Mouse (Mus musculus): ENCODE data around the gene Trappc6a. TPM values are rescaled to one million over a fixed set of nuclear protein-coding genes. Genes with fewer than 3 reads are reported as not detected.

Trappc6a gene
- total and polyA plus RNA-seq, 3 experiments, result 32.2 to 45.0 (median 33.5) TPM

GRCm38 (mm10) chr7:19557982-19558900 is 50.0 kb downstream of the Trappc6a start:
- Histone ChIP-seq H3K27me3 (ENCODE audit: control insufficient read depth, insufficient read depth, low read length) (no peaks in the 10 kb centered on the region), H3K27ac (peak overlapping the region; percentile 57), H3K36me3 (ENCODE audit: control insufficient read depth, insufficient read depth, low read length) (no peaks in the 10 kb centered on the region; the same call in none of the 2 replicates), H3K9ac (ENCODE audit: low read depth, low read length) (no peak overlapping the region), H3K79me2 (replicated peaks; ENCODE audit: control insufficient read depth, insufficient read depth, low read length) (peaks cover 12% of the 10 kb centered on the region), H3K4me1 (ENCODE audit: control insufficient read depth, insufficient read depth, low read length) (peaks cover 42% of the 10 kb centered on the region), H3K4me3 (no peak overlapping the region)
- intact Hi-C loops (cut with DNase I), result no loop called here
- TF ChIP-seq POLR2A (IDR thresholded peaks at IDR 0.05; ENCODE audit: insufficient read depth, low read depth, low read length) (peak; percentile 50; the same call in 1 of the 2 replicates), CTCF (IDR thresholded peaks at IDR 0.05) (no peak), EP300 (IDR thresholded peaks at IDR 0.05; ENCODE audit: insufficient read depth, low read depth, low read length) (peak; percentile 79; the same call in 1 of the 2 replicates)
- peak; percentile 48 to 50 for DNase-seq
- WGBS, result 71% methylated on average over 6 of the region's 6 CpGs

- WGBS, result 62% methylated on average over 2 of the region's 2 CpGs
- H3K79me2 ChIP-seq (replicated peaks; ENCODE audit: control insufficient read depth, insufficient read depth, low read length), result peaks cover 12% of the 10 kb centered on the region
- H3K27ac ChIP-seq, result peak overlapping the region; percentile 57
- H3K36me3 ChIP-seq (ENCODE audit: control insufficient read depth, insufficient read depth, low read length), result no peaks in the 10 kb centered on the region; the same call in none of the 2 replicates
- H3K27me3 ChIP-seq (ENCODE audit: control insufficient read depth, insufficient read depth, low read length), result no peaks in the 10 kb centered on the region
- no peak overlapping the region for H3K4me3 ChIP-seq
- intact Hi-C loops (cut with DNase I), result no loop called here
- peaks cover 42% of the 10 kb centered on the region for H3K4me1 ChIP-seq (ENCODE audit: control insufficient read depth, insufficient read depth, low read length)
- no peak overlapping the region for H3K9ac ChIP-seq (ENCODE audit: low read depth, low read length)
- no peak for DNase-seq
- no peak for TF ChIP-seq EP300 (IDR thresholded peaks at IDR 0.05; ENCODE audit: insufficient read depth, low read depth, low read length)
- TF ChIP-seq CTCF (IDR thresholded peaks at IDR 0.05), result peak; percentile 63
Observed at GRCm38 (mm10) chr7:19558965-19559364, 50.8 kb downstream of the Trappc6a start.

- peak overlapping the region; percentile 96 for H3K4me3 ChIP-seq
- peak overlapping the region; percentile 78 for H3K9ac ChIP-seq (ENCODE audit: low read depth, low read length)
- H3K79me2 ChIP-seq (replicated peaks; ENCODE audit: control insufficient read depth, insufficient read depth, low read length), result peaks cover 11% of the 10 kb centered on the region
- 1% methylated on average over 11 of the region's 11 CpGs for WGBS
- H3K27ac ChIP-seq, result peak overlapping the region; percentile 99
- intact Hi-C loops (cut with DNase I), result loop anchor here (5.0 kb wide), 1 partner anchor 103 kb away; the partner anchor contains the start of gene Mark4
- DNase-seq, result peak in 1 of 2 experiments; percentile 23
- TF ChIP-seq CTCF (IDR thresholded peaks at IDR 0.05) (no peak), EP300 (IDR thresholded peaks at IDR 0.05; ENCODE audit: insufficient read depth, low read depth, low read length) (no peak), POLR2A (IDR thresholded peaks at IDR 0.05; ENCODE audit: insufficient read depth, low read depth, low read length) (no peak)
- no peaks in the 10 kb centered on the region for H3K27me3 ChIP-seq (ENCODE audit: control insufficient read depth, insufficient read depth, low read length)
- peaks cover 38% of the 10 kb centered on the region for H3K4me1 ChIP-seq (ENCODE audit: control insufficient read depth, insufficient read depth, low read length)
- no peaks in the 10 kb centered on the region; the same call in none of the 2 replicates for H3K36me3 ChIP-seq (ENCODE audit: control insufficient read depth, insufficient read depth, low read length)
Observed at GRCm38 (mm10) chr7:19560491-19561260, 52.5 kb downstream of the Trappc6a start.

- Histone ChIP-seq H3K27ac (peak overlapping the region; percentile 99), H3K4me1 (ENCODE audit: control insufficient read depth, insufficient read depth, low read length) (peaks cover 37% of the 10 kb centered on the region), H3K27me3 (ENCODE audit: control insufficient read depth, insufficient read depth, low read length) (no peaks in the 10 kb centered on the region), H3K36me3 (ENCODE audit: control insufficient read depth, insufficient read depth, low read length) (no peaks in the 10 kb centered on the region; the same call in none of the 2 replicates), H3K4me3 (peak overlapping the region; percentile 96), H3K79me2 (replicated peaks; ENCODE audit: control insufficient read depth, insufficient read depth, low read length) (peaks cover 9% of the 10 kb centered on the region), H3K9ac (ENCODE audit: low read depth, low read length) (peak overlapping the region; percentile 78)
- no peak for TF ChIP-seq EP300 (IDR thresholded peaks at IDR 0.05; ENCODE audit: insufficient read depth, low read depth, low read length)
- TF ChIP-seq CTCF (IDR thresholded peaks at IDR 0.05), result no peak
- no peak for TF ChIP-seq POLR2A (IDR thresholded peaks at IDR 0.05; ENCODE audit: insufficient read depth, low read depth, low read length)
- DNase-seq, result no peak
- intact Hi-C loops (cut with DNase I), result loop anchor here (5.0 kb wide), 1 partner anchor 104 kb away; the partner anchor contains the start of gene Mark4
- under 1% methylated on average over 11 of the region's 11 CpGs for WGBS
Observed at GRCm38 (mm10) chr7:19561431-19561764, 53.2 kb downstream of the Trappc6a start.

GRCm38 (mm10) chr7:19561765-19562642 is 53.8 kb downstream of the Trappc6a start:
- H3K79me2 ChIP-seq (replicated peaks; ENCODE audit: control insufficient read depth, insufficient read depth, low read length), result peaks cover 6% of the 10 kb centered on the region
- peak overlapping the region; percentile 96 for H3K4me3 ChIP-seq
- H3K27me3 ChIP-seq (ENCODE audit: control insufficient read depth, insufficient read depth, low read length), result no peaks in the 10 kb centered on the region
- H3K4me1 ChIP-seq (ENCODE audit: control insufficient read depth, insufficient read depth, low read length), result peaks cover 33% of the 10 kb centered on the region
- H3K27ac ChIP-seq, result peak overlapping the region; percentile 99
- peak overlapping the region; percentile 78 for H3K9ac ChIP-seq (ENCODE audit: low read depth, low read length)
- under 1% methylated on average over 102 of the region's 102 CpGs for WGBS
- H3K36me3 ChIP-seq (ENCODE audit: control insufficient read depth, insufficient read depth, low read length), result no peaks in the 10 kb centered on the region; the same call in none of the 2 replicates
- intact Hi-C loops (cut with DNase I), result loop anchor here (2.0 to 5.0 kb wide), 2 partner anchors 43 to 105 kb away; partner anchors contain the start of genes Clasrp and Mark4
- TF ChIP-seq EP300 (IDR thresholded peaks at IDR 0.05; ENCODE audit: insufficient read depth, low read depth, low read length) (no peak), POLR2A (IDR thresholded peaks at IDR 0.05; ENCODE audit: insufficient read depth, low read depth, low read length) (peak; percentile 53)
- DNase-seq, result peak; percentile 91 to 92

All from heart, adult 2 months (tissue).